Mouse (Mus musculus) embryonic fibroblast, embryonic 13.5 days (primary cell): ENCODE results near the gene Wdfy3.

Source experiments
- CTCF ChIP-seq: IDR thresholded peaks from 2 replicates; pipeline ENCODE4 v1.5.1; 2011; ENCODE audit warnings: mild to moderate bottlenecking, control low read depth, low read length, moderate library complexity, borderline replicate concordance; ENCODE audit not compliant: insufficient read depth
- POLR2A ChIP-seq: IDR thresholded peaks from 2 replicates; pipeline ENCODE4 v1.6.1; 2011; ENCODE audit warnings: low read depth, mild to moderate bottlenecking, control low read depth, low read length, moderate library complexity

DNA sequence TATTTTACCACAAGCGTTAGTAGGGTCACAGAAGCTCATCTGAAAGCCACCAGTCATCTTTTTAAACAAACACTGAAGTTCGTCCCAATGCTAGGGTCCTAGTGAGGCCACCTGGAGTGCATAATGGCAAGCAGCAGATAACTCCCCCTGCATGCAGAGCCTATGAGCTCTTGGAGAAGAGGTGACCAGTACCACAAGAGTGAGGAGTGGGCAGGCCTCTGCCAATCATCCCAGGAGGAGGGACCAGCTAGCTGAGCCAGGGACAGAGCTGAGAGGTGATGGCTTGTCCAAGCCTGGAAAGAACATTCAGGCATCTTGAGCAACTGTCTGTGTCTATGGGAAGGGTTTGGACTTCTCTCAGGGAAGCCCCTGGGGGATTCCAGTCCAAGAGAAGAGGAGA is 267.8 kb downstream of the Wdfy3 start:
- TF ChIP-seq CTCF = no peak
- no peak for TF ChIP-seq POLR2A
